Mouse (Mus musculus) forebrain, embryonic 14.5 days (tissue): Measurements from ENCODE around the gene Unc45b. TPM values are rescaled to one million over a fixed set of nuclear protein-coding genes. Genes with fewer than 3 reads are reported as not detected.

Source experiments
- ATAC-seq: fragments of 200-750 bp; cut with Nextera tagmentation; 2 replicates; pipeline ENCODE4 v1.8.0; 2017; ENCODE audit warnings: mild to moderate bottlenecking, moderate library complexity
- DNase-seq: peaks from one replicate; pipeline ENCODE4 v3.0.0-alpha.2; 2015; ENCODE audit warnings: low spot score
- H3K27ac ChIP-seq: fragments of 300-500 bp; sonication (generic); 2 replicates; pipeline ENCODE4 v1.5.1; 2014; ENCODE audit warnings: low read depth, mild to moderate bottlenecking, control low read depth, low read length, moderate library complexity
- H3K27me3 ChIP-seq: fragments of 300-500 bp; sonication (generic); replicated peaks from 2 replicates; pipeline ENCODE4 v1.6.1; 2014; ENCODE audit warnings: low read length, control low read depth, mixed read lengths; ENCODE audit not compliant: control insufficient read depth, insufficient read depth
- H3K36me3 ChIP-seq: fragments of 300-500 bp; sonication (generic); 2 replicates; pipeline ENCODE4 v1.6.1; 2014; ENCODE audit warnings: low read length, control low read depth; ENCODE audit not compliant: control insufficient read depth, insufficient read depth
- H3K4me1 ChIP-seq: fragments of 300-500 bp; sonication (generic); 2 replicates; pipeline ENCODE4 v1.6.1; 2014; ENCODE audit warnings: antibody characterized with exemption, low read length, control low read depth; ENCODE audit not compliant: control insufficient read depth, insufficient read depth
- H3K4me2 ChIP-seq: fragments of 300-500 bp; sonication (generic); 2 replicates; pipeline ENCODE4 v1.6.1; 2014; ENCODE audit warnings: mild to moderate bottlenecking, control low read depth, low read length
- H3K4me3 ChIP-seq: fragments of 300-500 bp; sonication (generic); 2 replicates; pipeline ENCODE4 v1.5.1; 2014; ENCODE audit warnings: low read depth, low read length, control low read depth
- H3K9ac ChIP-seq: fragments of 300-500 bp; sonication (generic); 2 replicates; pipeline ENCODE4 v1.6.1; 2014; ENCODE audit warnings: mild to moderate bottlenecking, low read length, control low read depth, moderate library complexity
- H3K9me3 ChIP-seq: fragments of 300-500 bp; sonication (generic); replicated peaks from 2 replicates; pipeline ENCODE4 v1.6.1; 2016; ENCODE audit warnings: low read length, control low read depth, mixed read lengths; ENCODE audit not compliant: control insufficient read depth
- WGBS: fragments of 180-500 bp; shearing (Covaris S2); extraction: QIAGEN DNeasy Blood & Tissue Kit; methylation state at CpG from one replicate; pipeline ENCODE4 v1.1.7; 2014; 5-methylcytosine and 5-hydroxymethylcytosine counted together
- polyA plus RNA-seq: library from polyadenylated mRNA; unstranded; fragments of >200 nt; fragmentation: Nextera tagmentation; extraction: Ambion mirVana; gene quantifications from 2 replicates; pipeline ENCODE4 v1.2.1, GENCODE M21; 2014

The Unc45b gene
- polyA plus RNA-seq, 1 experiment from 2014 or later, result 0.38 TPM

- WGBS, result 85% methylated on average over 9 of the region's 9 CpGs
- no peak for ATAC-seq
- Histone ChIP-seq H3K9ac (no peak overlapping the region), H3K36me3 (no peaks in the 10 kb centered on the region), H3K27ac (no peak overlapping the region), H3K4me3 (no peak overlapping the region), H3K4me1 (no peaks in the 10 kb centered on the region), H3K27me3 (peaks cover 34% of the 10 kb centered on the region), H3K4me2 (no peak overlapping the region), H3K9me3 (no peaks in the 10 kb centered on the region)
- no peak for DNase-seq
These were observed 38.7 kb downstream of the Unc45b start for GRCm38 (mm10) chr11:82949036-82949435.

DNA sequence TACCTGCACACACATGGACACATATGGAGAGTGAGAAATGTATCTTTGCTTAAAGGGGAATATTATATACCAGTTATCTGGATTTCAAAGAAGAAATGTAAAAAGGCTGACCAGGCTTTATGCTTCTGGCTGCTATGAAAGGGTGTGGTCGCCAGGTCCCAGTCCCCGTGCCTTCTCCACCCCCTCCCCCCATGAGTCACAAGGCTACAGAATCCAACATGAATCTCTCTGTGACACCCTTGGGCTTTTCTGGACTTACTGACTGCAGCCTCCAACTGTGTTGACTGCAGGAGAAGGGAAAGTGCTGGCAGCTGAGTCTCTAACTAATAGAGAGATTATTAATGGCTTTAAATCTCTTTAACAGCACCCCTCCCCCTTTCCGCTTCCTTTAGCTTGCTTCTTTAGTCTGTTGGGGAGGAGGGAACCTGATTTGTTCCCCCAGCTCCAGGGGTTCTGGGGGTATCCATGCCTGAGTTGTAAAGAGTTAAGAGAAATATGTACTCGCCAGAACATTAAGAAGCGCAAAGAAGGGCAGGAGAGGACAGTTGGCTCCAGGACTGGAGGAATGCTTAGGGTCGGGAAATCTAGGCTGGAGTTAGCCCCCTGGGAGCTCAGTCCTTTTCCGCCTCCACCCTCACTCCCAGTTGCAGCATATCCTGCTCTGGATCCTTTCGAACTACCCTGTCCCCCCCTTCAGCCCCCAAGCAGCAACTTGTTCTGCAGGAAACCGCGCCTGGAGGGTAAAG lies 40.6 kb downstream of the Unc45b start, which contains the start of gene Slfn5:
Gene Slfn5, plus strand, starts transcription at position 614 of the 746 bp plus-strand sequence.
- Histone ChIP-seq H3K4me3 (no peak within 1 kb of the TSS), H3K27ac (no peak within 1 kb of the TSS), H3K9ac (no peak within 1 kb of the TSS), H3K4me2 (no peak within 1 kb of the TSS), H3K9me3 (no peaks in the 10 kb centered on the region), H3K36me3 (no peaks in the 10 kb centered on the region), H3K4me1 (no peaks in the 10 kb centered on the region), H3K27me3 (peaks cover 36% of the 10 kb centered on the region)
- DNase-seq, result no peak
- no peak for ATAC-seq
- WGBS, result 14% methylated on average over 10 of the region's 10 CpGs

DNA sequence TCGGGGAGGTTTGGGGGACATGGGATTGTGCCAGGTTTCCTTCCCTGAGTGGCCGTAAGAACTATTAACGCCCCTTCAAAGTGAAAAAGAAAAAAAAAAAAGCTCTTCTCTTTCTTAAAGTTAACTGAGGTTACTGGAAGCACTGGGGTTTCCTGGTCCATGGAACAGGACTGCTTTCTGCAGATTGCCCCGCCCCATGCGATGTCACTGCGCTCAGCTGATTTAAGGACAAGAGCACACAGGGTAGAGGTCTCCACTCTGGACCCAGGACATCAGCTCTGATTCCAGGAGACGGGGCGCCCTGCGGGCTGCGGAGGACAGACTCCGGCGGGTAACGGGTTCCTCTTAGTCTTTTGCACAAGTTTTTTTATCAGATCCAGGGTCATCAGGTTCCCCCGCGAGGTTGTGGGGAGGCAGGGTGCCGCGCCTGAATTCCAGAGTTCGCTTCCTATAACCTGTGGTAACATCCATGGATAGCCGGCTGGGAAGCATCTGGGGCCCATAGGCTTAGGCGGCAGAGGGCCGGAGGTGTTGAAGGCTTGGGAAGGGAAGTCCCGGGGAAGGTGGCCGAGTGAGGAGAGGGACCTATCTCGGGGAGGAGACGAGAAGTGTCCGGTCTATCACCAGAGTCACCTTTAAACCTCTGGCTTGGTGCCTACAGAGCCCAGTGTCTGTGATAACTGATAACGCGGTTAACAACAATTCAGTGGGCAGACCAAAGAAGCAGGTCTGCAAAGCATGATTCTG lies 41.7 kb downstream of the Unc45b start:
- Histone ChIP-seq H3K9ac (no peak overlapping the region), H3K27ac (no peak overlapping the region), H3K4me2 (no peak overlapping the region), H3K4me3 (no peak overlapping the region), H3K27me3 (peaks cover 36% of the 10 kb centered on the region), H3K4me1 (no peaks in the 10 kb centered on the region), H3K9me3 (no peaks in the 10 kb centered on the region), H3K36me3 (no peaks in the 10 kb centered on the region)
- DNase-seq (no peak), ATAC-seq (no peak)
- 11% methylated on average over 28 of the region's 28 CpGs for WGBS

DNA sequence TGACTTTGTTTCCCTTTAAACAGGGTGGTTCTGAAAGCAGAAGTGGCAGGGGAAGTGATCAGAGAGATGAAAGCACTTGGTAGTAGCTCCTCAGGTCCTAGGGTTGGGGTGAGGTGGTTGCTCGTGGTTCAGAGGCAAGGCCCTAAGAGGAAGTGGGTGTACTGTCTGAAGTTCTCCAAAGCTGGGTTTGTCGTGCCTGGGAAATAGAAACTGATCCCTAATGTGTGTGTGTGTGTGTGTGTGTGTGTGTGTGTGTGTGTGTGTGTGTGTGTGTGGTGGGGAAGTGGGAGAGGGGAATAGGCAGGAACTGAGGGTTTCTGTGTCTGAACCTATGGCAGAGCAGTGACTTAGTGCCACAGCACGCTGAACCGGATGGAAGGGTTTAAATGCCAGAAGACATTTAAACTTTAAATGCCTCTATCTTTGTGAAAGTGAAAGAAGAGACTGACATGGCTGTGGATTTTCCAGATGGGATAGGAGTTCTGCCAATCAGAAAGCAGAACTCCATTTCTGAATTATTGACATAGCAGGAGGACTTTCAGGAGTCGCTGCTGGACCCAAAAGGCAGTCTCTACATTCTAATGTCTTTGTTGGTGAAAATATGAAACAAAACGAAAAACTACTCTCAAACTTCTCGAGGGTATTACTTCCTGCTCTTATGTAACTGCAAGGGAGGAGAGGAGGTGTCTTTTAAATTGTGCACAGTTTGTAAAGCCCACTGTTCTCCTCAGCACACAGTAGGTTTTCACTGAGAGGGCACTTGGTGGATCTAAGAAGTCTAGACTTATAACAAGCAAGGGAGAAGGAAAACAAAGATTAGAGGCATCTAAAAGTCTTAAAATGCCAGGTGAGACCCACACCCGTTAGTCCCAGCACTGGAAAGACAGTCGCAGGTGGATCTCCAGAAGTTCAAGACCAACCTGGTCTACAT lies 42.5 kb downstream of the Unc45b start:
- DNase-seq (no peak), ATAC-seq (no peak)
- Histone ChIP-seq H3K4me3 (no peak overlapping the region), H3K9ac (no peak overlapping the region), H3K4me2 (no peak overlapping the region), H3K9me3 (no peaks in the 10 kb centered on the region), H3K36me3 (no peaks in the 10 kb centered on the region), H3K27ac (no peak overlapping the region), H3K4me1 (no peaks in the 10 kb centered on the region), H3K27me3 (peaks cover 36% of the 10 kb centered on the region)
- 70% methylated on average over 9 of the region's 9 CpGs for WGBS

- Histone ChIP-seq H3K27ac (no peak overlapping the region), H3K4me2 (no peak overlapping the region), H3K4me3 (no peak overlapping the region), H3K4me1 (no peaks in the 10 kb centered on the region), H3K9me3 (no peaks in the 10 kb centered on the region), H3K36me3 (no peaks in the 10 kb centered on the region), H3K9ac (no peak overlapping the region), H3K27me3 (peaks cover 36% of the 10 kb centered on the region)
- DNase-seq, result no peak
- ATAC-seq, result no peak
- WGBS, result 81% methylated on average over 6 of the region's 6 CpGs
These were observed 44.3 kb downstream of the Unc45b start for GRCm38 (mm10) chr11:82954631-82955030.

GRCm38 (mm10) chr11:82956925-82957324 lies 46.6 kb downstream of the Unc45b start:
- ATAC-seq (no peak), DNase-seq (no peak)
- Histone ChIP-seq H3K36me3 (no peaks in the 10 kb centered on the region), H3K9me3 (no peaks in the 10 kb centered on the region), H3K4me1 (no peaks in the 10 kb centered on the region), H3K27me3 (peaks cover 21% of the 10 kb centered on the region), H3K27ac (no peak overlapping the region), H3K4me3 (no peak overlapping the region), H3K9ac (no peak overlapping the region), H3K4me2 (no peak overlapping the region)
- WGBS, result 84% methylated on average over 10 of the region's 10 CpGs

GRCm38 (mm10) chr11:82959613-82960012 lies 49.3 kb downstream of the Unc45b start:
- Histone ChIP-seq H3K27me3 (0 out of 2 replicates have a peak, but pooled peaks cover 2% of the 10 kb centered on the region), H3K4me2 (no peak overlapping the region), H3K4me3 (no peak overlapping the region), H3K9ac (no peak overlapping the region), H3K4me1 (no peaks in the 10 kb centered on the region), H3K9me3 (no peaks in the 10 kb centered on the region), H3K36me3 (no peaks in the 10 kb centered on the region), H3K27ac (no peak overlapping the region)
- DNase-seq, result peak; percentile 46
- 21% methylated on average over 4 of the region's 4 CpGs for WGBS
- no peak for ATAC-seq

GRCm38 (mm10) chr11:82961743-82962142 lies 51.4 kb downstream of the Unc45b start:
- WGBS, result 78% methylated on average over 2 of the region's 2 CpGs
- H3K27ac ChIP-seq, result no peak overlapping the region
- ATAC-seq (no peak), DNase-seq (no peak)
- no peaks in the 10 kb centered on the region for H3K9me3 ChIP-seq
- no peak overlapping the region for H3K9ac ChIP-seq
- no peaks in the 10 kb centered on the region for H3K36me3 ChIP-seq
- no peak overlapping the region for H3K4me2 ChIP-seq
- no peaks in the 10 kb centered on the region for H3K27me3 ChIP-seq
- H3K4me3 ChIP-seq, result no peak overlapping the region
- H3K4me1 ChIP-seq, result no peaks in the 10 kb centered on the region
